Mouse (Mus musculus) cerebral cortex, adult 2 months (tissue): ENCODE measurements around the gene Nr3c2.

Source experiments
- WGBS: fragments of 180-500 bp; shearing (Covaris S2); methylation state at CpG from one replicate; pipeline ENCODE4 v1.1.7; 2018; 5-methylcytosine and 5-hydroxymethylcytosine counted together

The Nr3c2 gene

DNA sequence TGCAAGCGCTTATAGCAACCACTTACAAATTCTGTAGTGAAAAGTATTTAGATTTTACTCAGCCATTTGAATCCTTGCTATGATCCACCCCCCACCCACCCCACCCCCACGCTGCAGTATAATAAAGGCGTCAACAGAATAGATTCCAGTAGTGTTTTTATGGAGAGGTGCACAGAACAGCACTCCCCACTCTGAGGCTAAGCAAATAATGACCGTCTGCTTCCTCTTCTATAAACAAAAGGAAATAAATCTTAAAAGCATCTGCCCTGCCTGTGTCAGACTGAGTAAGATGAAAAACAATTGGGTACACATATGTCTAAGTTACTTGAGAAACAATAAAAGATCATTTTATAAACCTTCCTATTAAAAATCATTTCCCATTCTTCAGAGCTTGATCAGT is 197.5 kb downstream of the Nr3c2 start:
- WGBS = 61% methylated on average over 4 of the region's 4 CpGs

DNA sequence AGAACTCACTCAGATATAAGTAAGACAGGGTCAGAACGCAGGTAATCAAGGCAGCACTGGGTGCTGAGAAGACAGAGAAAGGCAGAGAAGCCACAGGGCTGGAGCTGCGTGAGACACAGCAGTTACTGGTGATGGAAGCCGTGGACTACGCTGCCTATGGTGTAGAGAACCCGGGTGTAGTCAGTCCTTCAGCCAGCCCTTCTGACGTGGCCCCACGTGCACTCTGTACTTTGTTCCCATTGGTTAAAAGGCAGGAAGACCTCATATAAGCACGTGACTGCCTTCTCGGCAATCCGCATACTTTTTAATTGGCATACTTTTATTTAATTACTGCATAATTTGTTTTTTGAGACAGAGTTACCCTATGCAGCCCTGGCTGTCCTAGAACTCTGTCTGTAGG is 198.9 kb downstream of the Nr3c2 start:
- 90% methylated on average over 10 of the region's 10 CpGs for WGBS

DNA sequence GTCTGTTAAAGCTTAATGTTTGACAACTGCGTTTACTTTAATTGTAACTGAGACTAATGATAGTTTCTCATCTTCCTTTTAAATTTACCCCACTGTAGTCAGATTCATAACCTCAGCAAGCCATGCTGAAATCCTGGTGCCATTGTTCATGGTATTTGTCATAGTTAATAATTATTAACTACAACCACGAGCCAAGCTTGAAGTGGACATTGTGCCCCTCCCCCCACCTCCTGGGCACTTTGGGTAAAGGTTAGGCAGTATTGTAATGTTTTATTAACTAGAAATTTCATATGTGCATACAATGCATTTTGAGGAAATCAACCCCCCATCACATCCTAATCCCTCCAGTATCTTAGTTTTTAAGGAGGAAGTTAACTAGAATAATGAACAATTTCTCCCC is 201.1 kb downstream of the Nr3c2 start:
- WGBS = 97% methylated on average over 2 of the region's 2 CpGs

DNA sequence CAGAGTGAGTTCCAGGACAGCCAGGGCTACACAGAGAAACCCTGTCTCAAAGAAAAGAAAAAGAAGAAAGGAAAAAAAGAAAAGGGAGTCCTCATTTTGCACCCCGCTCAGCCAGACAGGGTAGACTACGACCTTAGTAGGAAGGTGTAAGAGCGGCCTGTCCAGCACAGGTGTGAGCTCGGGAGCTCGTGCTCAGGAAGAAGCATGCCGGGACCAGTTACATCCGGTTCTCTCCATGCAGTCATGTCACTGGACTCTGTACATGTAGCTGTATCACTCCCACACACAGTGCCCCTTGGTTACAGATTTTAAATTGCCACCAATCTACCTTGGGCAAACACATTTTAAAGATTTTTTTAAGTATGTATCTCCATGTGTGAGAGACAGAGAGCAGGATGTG is 203.6 kb downstream of the Nr3c2 start:
- 95% methylated on average over 7 of the region's 7 CpGs for WGBS

DNA sequence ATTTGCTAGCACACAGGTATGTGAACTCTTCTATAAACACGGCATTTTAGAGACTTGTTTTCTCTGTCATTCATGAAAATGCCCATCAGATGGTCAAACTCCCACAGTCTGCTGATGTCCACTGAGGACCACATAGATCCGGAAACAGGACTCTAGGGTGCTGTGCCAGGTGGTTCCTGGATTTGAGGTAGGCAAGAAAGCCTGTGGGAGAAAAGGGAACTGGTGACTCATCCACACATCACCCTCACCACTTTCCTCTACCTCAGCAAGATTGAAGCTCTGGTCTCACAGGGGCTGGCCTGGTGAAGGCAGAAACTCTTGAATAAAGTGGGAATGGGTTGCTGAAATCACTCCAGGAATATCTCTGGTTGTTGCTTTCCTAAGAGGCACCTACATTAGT is 213.5 kb downstream of the Nr3c2 start:
- 82% methylated on average over 2 of the region's 2 CpGs for WGBS

DNA sequence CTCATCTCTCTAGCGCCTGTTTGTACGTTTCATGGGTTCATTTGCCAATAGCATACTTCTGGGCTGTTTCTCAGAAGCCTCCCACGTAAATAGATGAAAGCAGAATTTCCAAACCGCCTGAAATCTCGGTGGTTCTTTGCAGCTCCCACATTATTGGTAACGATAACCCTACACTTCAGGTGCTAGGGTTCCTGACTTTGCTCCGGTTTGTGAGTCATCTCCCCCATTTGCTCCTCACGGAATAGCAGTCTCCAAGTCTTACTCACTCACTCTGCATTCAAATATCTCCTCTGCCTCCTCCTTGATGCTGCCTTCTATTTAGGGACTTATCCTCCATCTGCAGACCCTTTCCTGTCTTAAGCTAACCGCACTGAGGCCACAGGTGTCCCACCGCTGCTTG is 215.5 kb downstream of the Nr3c2 start:
- WGBS = 55% methylated on average over 10 of the region's 10 CpGs

DNA sequence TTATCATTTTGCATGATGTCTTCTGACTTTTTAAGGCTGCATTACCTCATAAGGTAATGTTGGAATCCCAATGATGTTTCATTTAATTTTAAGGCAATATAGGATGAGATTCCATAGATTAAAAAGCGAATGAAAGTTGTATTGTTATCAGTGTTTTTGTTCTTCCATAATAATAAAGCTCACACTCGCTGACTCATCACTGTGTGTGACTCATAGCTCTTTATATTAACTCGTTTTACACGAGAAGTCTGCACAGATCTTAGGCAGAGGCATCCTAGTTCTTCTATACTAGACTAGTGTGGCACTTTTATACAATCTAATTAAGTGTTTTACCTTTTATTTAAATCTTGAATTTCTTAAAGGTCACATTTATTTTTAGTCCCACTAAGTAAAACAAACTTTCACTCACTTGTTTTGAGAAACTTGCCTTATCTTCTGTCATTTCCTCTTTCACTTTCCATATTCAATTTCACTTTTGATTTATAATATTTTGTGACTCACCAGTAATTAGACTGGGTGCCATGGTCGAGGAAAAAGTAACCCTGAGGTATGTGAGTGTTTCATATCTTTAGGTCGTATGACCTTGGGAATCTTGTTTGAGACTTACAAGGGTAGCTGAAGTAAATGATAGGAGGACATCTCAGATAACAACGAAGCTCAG is 217.3 kb downstream of the Nr3c2 start:
- WGBS = 67% methylated on average over 7 of the region's 7 CpGs

DNA sequence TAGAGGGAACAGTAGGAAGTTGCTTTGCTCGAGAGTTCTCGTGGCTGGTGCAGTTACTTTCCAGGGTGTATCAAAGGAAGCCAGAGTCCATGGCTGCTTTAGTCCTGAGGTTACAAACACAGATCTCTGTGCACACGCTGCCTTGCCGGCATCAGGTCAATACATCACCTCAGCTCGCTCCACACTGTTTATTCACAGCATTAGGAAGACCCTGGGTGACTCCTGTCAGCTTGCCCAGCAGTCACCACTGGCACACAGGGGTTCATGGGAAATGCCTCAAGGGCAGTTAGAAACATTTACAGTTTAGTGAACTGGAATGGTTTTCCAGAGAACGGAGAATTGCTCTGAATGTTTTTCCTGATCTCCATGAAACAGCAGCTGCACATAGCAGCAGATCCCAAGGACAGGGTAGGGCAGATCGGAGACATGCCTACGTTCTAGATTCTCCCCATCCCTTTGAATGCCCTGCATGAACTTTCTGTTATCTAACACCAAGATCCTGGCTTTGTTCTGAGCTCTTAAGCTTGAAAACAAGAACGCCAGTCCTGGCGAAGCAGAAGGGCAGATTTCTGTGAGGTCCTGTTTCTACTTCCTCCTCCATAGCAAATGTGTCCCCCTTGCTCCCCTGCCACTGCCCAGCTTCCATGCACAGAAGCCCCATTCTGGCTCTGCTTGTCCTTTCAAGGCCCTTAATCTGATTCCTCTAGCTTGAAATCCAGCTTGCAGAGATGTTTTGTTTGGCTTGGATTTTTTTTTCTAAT is 221.7 kb downstream of the Nr3c2 start:
- WGBS = 58% methylated on average over 10 of the region's 10 CpGs

DNA sequence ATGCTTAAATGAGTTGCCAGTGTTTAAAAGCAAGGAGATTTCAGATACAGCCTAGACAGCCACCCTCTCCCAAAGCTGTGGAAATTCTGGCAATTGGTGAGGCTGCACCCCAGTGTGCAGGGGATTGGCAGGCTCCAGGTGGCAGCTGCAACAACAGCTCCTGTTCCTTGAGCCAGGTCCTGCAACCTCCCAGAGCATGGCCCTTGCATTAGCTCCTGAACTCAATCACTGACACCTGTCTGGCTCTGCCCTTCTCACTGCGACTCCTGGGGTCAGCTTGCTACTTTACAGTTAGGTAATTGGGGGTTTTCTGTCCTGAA is 222.3 kb downstream of the Nr3c2 start:
- WGBS = 66% methylated on average over 1 of the region's 1 CpGs

DNA sequence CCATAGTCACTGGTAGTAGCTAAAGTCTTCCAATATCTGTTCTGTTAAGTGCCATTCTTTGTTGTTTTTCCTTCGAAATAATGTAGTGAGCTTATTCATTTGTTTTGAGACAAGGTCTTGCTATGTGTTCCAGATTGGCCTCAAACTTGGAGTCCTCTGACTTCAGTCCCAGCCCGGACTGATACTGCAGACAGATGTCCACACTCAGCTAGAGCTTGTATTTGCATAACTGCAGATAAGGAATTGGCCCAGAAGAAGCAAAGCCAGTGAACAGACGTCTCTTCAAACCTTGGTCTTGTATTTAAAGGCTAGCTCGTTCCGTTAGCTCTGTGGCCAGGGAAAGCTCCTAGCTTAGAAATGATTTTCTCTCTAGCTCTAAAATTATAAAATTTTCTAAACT is 223.1 kb downstream of the Nr3c2 start:
- WGBS = 73% methylated on average over 5 of the region's 5 CpGs

DNA sequence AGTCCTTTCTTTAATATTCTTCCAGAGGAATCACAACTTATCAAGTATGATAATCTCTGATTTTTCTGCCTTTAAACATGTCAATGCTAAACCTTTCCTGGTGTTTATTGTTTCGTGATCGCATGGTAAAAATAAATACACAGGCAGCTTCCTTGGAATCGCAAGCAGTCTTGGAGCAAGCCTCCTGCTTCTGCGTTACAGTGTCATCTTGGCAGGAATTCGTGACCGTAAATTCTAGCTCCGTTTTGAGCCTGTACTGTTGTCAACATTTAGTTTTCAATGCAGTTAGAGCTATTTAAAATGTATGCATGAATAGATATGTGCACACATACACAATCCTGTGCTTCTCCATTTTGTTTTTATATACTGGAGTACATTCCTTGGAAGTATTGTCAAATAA is 226.5 kb downstream of the Nr3c2 start:
- 61% methylated on average over 7 of the region's 7 CpGs for WGBS

DNA sequence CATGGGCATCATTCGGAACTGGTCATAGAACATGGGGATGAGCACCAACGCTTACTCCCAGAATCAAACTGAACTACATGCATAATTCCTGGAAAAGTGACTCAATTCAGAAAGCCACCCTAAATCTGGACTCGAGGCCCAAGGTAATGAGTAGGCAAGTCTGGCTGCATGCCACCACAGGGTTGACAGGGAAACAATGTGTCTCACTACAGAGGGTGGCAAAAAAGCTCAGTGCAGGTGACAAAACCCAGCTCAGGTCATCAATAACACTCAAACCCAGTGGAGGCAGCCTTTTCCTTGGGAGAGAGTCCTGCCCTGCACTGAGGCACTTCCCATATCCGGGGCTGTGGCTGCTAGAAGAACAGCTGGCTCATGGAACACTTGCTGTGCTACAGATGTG is 228.8 kb downstream of the Nr3c2 start:
- 78% methylated on average over 4 of the region's 4 CpGs for WGBS

DNA sequence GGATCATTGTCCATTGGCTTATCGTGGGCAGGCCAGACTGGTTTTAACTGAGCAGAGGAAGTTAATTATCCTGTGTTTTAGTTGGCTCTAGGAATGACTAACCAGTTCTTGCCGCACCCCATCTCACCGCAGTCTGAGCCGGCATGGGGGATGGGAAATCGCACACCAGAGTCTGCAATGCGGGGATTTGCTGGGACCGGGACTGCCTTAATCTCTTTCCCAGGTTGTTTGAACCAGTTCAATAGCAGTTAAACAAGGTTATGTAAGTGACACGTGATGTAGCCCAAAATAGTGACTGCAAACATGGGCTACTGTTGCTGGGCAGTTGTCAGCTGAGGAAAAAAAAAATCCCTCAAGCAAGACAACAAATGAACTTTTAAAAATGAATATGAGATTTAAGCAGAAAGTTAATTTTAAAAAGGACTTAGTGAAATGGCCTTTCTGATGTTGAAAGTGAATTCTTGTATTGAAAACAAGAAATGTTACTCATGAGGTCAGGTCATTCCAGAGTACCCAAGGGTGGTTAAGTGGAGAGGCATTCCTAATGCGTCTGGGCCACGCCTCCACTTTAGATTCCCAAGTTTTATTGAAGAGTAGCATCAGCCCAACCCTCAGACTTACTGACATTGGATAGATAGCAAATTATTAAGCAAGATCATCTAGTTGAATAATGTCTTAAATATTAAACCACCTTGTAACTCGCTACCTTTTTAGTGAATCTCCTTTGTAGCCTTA is 233.8 kb downstream of the Nr3c2 start:
- 30% methylated on average over 11 of the region's 11 CpGs for WGBS

DNA sequence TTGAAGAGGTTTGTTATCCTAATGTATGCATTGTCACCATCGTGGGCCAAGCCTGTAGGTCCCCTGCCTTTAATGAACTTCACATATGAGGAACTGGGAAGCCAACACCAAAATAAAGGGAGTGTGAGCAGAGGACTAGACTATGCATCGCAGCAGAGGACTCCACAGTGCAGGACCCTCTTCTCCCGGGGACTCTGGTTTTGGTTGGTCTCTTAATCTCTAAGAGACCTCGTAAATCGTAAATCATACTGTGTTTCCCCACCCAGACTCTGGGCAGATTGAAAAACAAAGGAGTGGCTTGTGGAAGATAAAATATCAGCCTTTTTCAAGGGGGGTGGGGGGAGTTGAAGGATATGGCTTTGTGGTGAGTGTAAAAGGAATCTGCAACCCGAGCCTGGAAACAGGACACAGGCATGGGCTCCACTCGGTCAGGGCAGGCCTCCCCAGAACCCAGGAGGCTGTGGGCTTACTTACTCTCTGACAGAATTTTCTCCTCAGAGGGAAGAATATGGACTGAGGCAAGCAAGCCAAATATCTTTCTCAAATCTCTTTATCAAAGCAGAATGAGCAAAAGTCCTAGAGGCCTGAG is 234.6 kb downstream of the Nr3c2 start:
- WGBS = 81% methylated on average over 7 of the region's 7 CpGs

DNA sequence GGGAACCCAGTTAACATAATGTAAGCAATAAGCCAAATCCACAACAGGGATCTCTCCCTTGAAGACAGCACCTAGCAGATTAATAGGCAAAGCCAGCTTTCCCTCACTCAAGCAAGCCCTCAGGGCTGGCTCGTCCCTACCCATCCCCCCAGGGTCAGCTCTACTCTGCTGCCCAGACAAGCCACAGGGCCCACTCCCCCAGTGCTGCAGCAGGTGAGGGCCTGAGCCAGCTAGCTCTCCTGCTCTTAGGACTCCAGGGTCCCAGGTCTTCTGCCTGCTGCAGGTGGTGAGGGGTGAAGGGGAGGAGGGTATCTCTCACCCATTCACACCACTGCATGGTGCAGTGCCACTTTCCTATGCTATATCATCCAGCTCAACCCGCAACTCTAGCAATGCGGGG is 246.0 kb downstream of the Nr3c2 start:
- 96% methylated on average over 3 of the region's 3 CpGs for WGBS

DNA sequence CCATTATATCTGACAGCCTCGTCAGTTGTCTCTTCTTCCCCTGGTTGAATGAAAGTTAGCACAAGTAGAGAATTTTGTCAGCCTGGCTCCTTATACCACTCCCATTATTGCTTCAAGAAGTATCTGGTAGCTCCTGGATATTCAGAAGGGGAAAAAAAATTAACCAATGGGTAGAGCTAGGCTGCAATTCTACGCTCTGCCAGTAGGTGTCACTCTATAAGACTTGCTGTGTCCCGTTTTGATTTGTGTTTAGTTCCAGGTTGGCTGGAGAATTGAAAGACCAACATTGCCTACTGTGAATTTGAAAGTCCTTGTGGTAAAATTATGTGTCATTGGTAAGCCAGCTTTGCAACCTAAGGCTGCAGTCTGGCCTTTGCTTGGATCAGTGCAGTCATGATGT is 255.3 kb downstream of the Nr3c2 start:
- WGBS = 49% methylated on average over 3 of the region's 3 CpGs

DNA sequence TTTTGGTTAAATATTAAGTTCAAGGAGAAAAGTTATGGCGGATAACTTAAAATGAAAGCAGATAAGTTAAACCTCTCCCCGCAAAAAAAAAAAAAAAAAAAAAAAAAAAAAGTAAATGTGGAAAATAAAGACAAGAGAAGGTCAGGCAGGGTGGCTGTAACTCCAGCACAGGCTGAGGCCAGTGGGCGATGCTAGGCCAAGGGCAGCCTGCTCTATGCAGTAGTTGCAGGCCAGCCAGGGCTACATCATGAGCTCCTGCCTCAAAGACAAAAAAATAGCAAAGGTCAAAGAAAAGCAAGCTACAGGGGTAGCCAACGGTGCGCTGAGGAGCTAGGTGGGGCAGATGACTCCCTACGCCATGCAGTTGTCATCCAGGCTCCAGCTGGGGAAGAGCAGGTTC is 270.1 kb downstream of the Nr3c2 start:
- WGBS = 95% methylated on average over 6 of the region's 6 CpGs

DNA sequence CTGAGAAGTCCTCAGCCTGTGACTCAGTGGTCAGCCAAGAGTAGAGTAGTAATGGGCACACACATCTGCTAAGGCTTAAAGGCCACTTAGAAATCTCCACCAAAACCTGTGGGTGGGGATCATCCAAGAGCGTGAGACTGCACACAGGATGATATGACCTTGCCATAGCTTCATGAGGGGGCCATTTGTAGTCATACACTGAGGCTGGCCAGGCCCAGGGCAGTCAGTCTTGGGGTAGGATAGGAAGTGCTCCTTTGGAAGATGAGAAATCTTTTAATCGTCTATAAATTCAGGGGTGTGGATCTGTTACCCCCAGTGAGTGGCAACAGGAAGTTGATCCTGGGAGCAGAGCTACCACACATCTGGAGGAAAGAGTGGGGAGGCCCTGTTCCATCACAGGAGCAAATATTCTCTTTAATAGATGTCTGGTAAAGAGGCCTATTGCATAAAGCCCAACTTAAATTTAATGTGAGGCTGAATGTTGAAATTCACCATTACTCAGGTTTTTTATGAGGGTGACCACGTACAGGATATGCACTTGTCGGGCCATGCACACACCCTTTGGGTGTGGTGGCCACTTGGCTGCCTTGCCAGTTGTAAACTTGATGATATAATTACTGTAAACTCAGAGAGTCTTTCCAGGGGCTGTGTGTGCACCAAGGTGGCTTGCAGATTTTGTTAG is 270.7 kb downstream of the Nr3c2 start:
- 90% methylated on average over 4 of the region's 4 CpGs for WGBS

DNA sequence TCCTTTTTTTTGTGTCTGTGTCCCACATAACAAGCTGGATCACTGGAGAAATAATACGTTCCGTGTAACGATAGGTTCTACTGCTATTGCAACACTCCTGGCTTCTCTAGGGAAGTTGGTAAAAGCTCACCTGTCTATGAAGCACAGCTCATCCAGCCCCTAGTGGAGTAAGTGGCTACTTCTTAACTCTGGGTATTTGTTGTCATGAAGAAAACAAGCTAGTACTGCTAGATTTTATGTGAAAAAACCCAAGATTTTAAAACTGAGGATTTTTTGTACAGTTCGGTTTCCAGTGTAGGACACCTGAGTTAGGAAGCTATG is 271.2 kb downstream of the Nr3c2 start:
- WGBS = 96% methylated on average over 4 of the region's 4 CpGs

DNA sequence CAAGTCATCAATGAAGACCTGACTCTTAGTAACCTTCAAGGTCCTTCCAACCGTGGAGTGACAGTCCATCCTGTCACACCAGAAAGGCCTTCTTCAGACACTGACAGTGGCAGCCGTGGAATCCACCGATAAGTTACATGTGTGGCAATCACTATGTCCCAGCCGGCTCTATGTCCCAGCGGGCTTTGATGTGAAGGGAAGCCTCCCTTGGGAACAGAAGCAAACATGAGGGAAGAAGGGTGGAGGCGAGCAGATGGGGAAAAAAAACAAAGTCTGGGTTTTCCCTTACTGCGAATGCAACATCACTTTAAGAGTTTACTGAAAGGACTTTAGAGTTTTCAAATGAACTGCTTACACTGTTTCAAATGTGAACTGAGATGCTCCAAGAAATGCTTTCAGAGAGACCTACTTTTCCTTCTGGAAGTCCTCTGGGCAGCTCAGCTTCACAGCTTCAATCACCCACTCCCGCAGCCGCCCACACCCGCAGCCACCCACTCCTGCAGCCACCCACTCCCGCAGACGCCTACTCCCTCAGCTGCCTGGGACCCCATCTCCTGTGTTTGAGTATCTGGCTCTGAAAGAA is 273.9 kb downstream of the Nr3c2 start:
- WGBS = 52% methylated on average over 12 of the region's 12 CpGs

DNA sequence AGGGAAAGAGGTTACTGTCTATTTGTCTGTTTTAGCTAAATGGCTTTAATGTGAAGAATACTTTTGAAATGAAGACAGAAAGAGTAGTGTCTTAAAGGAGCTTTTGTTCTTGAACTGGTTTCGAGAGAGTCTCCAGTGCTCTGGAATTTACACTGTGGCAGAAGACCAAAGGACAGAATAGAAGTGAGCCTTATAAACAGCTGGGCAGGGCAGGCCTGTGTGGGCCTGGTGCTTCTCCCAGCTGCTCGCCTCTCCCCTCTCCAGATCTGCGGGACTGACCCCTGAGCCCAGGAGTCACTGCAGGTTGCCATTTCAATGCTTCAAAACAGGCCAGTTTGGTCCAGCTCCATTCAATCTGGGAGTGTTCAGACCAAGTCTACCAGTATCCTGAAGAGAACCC is 274.5 kb downstream of the Nr3c2 start:
- WGBS = 70% methylated on average over 3 of the region's 3 CpGs

DNA sequence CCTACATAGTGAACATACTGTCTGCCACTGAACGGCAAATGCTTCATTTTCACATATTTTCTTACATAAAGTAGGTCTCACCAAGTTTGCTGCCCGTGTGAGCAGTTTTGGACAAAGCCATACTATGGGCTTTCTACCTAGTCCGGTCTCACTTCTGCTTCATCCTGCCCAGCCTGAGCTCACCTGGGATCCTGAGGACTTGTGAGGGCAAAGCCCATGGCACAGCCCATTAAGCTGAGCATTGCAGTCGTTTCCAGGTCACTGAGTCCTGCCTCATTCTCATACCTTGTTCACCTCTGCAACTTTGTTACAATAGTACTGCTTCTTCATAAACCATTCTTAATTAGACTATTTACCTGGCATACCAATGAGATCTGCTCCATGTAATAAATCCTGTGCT is 276.2 kb downstream of the Nr3c2 start:
- 95% methylated on average over 4 of the region's 4 CpGs for WGBS
